Mouse (Mus musculus) megakaryocyte, adult 5-6 weeks (primary cell): ENCODE results near the gene Syngr2. TPM values are rescaled to one million over a fixed set of nuclear protein-coding genes. Genes with fewer than 3 reads are reported as not detected.
A peak's percentile ranks its signal among the peaks of the same experiment; 100 is the strongest.
"Not testable (repeated sequence)": the region's sequence is repeated elsewhere in the genome, so short reads cannot be mapped to it uniquely, and the experiment has no call there.

Experiments
- ATAC-seq: 2 replicates; pipeline ENCODE4 v1.8.0; 2016; ENCODE audit warnings: mild to moderate bottlenecking, inconsistent platforms; ENCODE audit not compliant: poor library complexity, severe bottlenecking
- total RNA-seq, 2 experiments: library from RNA; stranded (forward) in 1 of 2; stranded (reverse) in 1 of 2; fragments of 153-499, 151-499 nt in 1 of 2; fragments of 221-1000, 200-1000 nt in 1 of 2; gene quantifications; 2 replicates each; pipeline versions ENCODE4 v1.2.3 to v1.2.4; 2015 to 2017

Gene Syngr2
- total RNA-seq, 2 experiments from 2014 or later: 176 to 225 TPM

DNA sequence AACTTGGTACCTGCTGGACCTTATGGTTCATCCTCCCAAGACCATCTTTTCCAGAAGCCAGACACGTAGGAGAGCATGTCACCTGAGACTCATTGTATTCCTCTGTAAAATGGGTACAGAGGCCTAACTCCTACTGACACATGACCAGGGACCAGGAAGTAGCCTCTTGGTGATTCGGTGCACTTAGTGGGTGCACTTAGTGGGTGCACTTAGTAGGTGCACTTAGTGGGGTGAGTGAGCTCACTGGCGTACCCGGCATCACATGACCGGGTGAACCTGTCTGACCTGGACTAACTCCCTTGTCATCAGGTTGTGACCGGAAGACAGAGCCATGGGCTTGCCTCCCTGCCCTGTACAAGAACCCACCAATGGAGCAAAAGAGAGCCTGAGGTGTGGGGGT, 2.7 kb upstream of the Syngr2 start:
- ATAC-seq: no peak

DNA sequence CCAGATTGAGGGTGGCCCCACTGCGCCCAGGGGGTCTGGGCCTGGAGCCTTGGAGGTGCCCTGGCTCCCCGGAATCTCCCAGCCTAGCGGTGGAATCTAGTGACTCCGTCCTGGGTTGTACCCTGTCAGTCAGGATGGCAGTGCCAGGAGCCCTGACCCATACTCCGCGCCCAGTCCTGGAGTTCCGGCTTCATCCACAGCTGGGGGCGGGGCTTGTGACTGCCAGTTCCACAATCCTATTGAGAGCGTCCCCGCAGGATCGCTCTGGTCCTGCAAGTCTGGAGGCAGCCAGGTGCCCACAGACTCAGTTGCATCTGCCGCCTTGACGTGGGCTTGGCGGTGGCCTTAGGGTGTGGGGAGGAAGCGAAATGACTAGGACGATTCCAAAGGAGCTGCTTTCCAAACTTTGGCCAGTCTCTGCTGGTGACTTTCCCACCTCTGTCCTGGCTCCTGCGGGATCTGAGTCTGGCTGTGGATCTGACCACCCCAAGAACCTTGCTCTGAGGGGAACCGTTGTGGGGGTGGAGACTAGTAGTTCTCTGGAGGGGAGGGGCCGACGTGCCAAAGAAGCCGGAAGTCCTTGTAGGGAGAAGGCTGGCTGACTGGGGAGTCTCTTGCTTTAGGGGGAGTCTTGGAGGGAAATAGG, 1.1 kb downstream of the Syngr2 start:
- peak; percentile 79 for ATAC-seq

DNA sequence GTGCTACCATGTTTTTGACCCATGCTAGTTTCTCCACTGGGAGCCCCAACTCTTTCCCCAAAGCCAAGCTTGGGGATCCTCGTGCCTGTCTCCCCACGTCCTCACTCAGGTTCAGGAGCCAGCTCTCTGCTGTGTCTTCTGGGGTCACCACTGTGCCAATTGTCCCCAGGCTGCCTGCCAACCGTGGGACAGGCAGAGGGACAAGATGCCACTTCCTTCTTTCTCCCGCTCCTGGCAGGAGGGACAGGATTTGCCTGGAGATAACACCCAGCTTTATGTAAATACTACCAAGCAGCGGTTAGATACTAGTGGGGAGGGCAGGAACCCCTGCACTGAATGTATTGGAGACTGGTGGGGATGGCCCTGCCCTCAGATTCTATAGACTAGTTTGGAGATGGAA, 4.4 kb downstream of the Syngr2 start:
- no peak for ATAC-seq

DNA sequence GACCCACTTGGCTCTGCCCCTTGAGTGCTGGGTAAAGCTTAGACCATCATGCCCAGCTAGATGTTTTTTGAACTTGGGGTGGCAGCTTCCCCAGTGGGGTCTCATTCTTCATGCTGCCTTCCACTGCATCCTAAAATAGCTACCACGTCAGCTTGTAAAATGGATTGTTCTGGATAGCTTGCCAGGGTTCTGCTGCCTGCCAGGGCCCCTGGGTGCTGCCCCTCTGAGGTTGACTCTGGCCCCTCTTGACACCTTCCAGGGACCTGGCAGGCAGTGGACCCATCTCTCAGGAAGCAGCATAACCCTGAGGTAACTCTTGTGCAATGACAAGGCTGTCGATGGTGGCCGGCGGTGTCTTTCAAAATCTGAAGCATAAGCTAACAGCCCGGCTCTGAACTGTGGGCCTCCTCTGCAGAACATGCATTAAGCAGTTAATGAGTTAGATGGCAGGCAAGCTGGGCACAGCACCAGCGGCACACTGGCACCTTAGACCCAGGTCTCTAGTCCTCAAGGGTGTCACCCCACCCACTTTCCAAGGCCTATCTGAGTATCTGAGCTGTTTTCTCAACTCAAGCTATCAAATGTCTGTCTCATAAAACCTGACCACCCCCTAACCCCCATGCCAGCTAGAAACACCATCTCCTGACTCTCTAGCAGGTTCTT, 5.4 kb downstream of the Syngr2 start:
- peak; percentile 41 for ATAC-seq

DNA sequence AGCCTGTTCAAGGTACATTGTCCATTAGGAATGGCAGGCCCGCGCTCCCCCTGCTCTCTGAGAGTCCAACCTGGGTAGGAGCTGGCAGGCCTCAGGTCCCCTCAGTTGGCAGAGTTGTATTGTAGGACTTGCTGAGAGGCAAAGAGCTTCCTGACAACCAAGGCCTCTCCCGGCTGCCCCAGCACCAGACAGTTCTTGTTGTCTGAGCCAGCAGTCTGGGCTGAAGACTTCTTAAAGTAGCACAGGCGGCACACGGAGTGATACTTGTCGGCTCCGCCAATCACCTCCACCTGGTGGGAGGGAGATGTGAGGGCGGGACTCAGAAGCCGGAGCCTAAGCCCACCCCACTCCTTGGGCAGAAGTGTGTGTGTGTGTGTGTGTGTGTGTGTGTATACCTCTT, 6.4 kb downstream of the Syngr2 start:
- ATAC-seq: not testable (repeated sequence)

DNA sequence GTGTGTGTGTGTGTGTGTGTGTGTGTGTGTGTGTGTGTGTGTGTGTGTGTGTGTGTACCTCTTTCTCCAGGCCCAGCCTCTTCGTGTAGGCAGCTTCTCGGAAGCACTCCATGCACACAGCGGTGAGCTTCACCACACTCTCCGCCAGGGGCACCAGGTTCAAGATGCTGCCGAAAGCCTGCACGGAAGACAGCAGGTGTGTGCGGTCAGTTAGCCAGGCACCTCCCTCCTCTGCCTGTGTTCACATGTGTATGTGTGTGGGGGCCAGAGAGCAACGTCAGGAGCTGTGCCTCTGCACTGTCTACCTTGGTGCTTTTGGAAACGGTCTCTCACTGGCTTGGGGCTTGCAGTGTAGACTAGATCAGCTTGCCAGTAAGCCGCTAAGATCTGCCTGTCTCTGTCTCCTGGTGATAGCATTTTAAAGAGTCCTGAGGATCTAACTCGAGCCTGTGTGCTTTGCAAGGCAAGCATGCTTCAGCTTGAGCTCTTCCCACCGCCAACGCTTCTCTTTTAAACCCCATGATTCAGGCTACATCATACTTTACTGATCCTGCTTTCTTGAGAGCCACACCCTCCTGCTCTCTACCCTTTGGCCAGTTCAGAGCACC, 7.0 kb downstream of the Syngr2 start:
- no peak for ATAC-seq

DNA sequence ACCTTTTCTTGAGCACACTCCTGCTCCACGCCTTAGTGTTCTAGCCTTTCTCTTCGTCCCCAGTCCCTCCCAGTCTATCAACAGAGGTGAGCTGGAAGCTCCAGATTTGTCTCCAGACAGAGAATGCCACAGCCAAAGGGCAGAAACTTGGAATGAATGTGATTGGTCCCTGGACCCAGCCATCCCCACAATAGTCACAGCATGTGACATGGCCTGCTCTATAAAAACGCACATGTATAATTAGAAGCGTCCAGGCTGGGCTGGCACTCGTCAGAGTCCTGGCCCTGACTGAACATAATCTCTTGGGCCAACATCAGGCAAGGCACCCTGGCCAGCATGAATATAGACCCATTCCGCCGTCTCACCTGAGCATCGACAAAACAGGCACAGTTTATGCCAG, 9.6 kb downstream of the Syngr2 start:
- ATAC-seq: no peak

DNA sequence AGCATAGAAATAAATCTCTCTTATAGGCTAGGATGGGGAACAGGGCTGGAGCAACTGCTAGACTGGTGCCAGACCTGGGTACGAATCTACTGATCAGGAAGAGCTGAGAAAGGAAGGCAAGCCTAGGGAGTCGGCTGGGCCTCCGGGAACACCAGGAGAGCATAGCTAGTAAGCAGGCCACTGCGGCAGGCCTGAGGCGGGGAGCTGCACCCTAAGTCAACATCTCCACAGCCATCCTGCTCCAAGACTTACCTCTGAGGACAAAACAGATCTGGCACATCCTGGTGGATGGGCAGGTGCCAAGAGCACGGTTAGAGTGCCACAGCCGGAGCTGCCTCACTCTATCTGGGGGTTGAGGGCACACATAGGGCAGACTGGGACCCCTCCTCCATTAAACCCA, 10.7 kb downstream of the Syngr2 start:
- no peak for ATAC-seq

DNA sequence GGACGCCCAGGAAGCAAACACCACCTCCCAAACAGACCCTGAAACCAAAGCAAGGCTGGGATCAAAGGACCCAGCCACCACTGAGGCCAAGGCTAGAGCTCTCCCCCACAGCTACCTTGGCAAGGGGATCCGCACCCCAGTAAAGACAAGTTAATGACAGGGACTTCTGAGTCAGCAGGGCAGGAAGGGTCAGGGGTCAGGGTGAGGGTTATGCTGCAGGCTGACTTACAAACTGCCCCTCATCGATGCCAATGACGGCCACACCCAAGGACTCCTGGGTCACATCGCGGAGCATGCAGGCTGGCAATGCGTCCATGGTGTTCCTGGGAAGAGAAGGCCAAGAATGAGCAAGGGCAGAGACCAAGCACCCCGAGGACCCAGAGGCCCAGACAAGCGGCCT, 12.4 kb downstream of the Syngr2 start:
- no peak for ATAC-seq

DNA sequence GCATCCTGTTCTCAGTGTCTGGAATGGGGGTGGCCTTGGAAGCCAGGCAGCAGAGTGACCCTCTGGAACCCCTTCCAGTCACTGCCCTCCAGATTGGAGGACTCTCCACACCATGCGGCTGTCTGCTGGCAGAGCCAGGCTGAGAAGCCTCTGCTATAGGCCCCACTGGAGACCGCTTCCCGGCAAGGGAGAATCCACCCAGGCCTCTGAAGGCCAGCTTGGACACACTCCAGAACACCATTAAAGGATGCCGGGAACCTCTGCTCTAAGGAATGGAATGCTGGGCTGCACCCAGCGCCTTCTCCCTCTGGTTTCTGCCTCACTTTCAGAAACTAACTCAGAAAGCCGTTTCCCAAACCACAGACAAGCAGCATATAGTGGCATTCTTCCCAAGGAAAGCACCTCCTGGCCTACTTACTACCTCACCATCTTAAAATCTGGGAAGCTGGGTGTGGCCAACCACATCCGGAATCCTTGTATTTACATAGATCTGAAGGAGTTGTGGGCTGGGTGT, 13.3 kb downstream of the Syngr2 start:
- ATAC-seq: no peak

DNA sequence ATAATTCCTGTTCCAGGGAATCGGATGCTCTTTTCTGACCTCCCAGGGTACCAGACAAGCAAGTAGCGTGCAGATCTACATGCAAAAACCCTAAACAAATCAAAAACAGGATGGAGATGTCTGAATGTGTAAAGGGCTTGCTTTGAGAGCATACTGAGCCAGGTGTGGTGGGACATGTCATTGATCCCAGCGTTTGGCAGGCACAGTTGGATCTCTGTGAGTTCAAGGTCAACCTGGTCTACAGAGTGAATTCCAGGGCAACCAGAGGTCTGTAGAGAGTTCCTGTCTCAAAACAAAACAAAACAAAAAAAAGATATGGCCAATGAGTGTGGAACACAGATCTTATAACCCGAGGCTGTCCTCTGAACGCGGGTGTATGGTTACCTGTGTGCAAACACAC, 13.9 kb downstream of the Syngr2 start:
- no peak for ATAC-seq

DNA sequence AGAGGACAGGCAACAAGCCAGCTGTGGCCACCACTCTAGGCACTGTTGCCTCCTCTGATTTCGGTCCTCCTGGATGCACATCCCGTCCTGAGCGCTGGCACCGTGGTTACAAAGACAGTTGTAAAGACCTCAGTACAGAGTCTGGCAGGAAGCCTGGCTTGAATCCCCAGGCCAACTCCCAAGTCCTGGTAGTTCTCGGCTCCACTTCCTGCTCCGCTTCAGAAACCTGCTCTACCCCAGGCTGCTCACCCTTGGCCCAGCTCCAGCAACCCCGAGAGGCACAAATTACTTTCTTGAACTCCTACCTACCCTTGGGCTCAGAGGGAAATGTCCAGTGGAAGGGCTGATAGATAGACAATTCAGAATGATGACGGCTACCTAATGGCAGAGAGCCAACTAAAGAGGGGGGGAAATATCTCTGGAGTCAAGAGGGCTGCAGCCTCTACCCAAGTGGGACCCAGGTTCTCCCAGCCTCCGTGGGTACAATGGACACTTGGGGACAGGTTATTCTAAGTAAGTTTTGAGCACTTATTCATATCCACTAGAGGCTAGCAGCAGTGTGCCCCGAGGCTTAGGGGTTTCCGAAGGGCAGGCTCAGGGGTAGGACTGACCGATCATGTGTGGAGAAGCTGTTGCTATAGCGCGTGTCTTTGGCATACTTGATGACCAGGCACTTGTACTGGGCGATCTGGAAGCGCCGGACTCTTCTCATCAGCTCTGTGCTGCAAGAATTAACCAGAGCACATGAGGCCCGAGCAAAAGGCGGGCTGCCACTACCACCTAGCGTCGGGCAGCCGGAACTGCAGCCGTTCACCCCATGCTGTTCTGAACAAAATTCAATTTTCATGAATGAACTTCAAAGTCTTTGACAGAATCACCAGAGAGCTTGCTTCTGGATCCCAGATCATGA, 14.8 kb downstream of the Syngr2 start:
- peak; percentile 79 for ATAC-seq

DNA sequence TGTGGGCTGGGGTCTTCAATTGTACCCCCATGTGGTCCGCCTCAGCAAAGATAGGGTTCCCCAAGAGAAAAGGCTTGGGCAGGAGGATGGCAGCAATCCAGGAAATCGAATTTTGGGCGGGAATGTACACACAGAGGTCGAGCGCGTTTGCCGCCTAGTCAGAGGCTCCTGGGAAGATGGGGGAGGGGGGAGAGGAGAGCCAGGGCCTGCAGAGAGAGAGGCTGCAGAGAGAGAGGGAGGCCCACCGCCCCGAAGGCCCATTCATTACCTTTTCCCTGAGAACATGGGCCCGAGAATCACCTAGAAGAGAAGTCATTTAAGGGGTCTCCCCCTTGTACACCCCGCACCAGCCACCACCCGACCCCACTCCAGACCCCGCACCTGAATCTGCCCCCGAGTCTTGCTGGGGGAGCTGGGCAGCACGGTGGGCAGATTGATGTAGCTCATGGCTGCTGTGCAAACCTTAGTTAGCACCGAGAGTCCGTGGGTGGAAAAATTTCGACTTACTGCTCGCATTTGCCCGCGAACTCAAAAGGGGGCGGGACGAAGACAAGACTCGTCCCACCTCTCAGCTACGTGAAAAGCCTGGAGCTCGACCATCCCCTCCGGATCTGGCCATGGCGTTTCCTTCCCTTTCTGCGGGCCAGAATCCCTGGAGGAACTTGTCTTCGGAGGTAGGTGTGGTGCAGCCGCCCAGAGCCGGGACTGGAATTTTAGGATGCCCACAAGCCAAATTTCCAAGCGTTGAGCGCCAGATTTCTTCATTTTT, 16.0 kb downstream of the Syngr2 start, which contains the start of the genes Afmid and Tk1:
Afmid (plus strand) TSS at position 592 of the 769 bp plus-strand sequence.
Tk1 (minus strand) TSS at position 760 of the 769 bp plus-strand sequence.
- ATAC-seq: peak; percentile 52

DNA sequence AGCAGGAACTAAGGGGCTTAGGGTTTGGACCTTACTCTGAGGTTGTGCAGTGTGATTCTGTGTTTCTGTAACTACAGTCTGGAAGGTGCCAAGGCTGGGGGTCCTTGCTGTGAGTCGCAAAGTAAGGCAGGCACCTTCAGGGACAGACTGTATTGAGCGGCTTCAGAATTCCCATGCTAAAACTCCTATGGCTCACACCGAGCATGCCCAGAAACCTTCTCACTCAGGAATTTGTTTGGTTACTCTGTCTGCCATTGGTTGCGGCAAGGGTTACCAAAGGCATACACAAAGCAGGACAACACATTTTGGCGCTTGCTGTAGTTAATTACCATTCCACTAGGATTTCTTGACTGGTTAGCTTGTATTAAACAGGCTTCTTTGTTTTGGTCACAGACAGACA, 16.7 kb downstream of the Syngr2 start:
- no peak for ATAC-seq

DNA sequence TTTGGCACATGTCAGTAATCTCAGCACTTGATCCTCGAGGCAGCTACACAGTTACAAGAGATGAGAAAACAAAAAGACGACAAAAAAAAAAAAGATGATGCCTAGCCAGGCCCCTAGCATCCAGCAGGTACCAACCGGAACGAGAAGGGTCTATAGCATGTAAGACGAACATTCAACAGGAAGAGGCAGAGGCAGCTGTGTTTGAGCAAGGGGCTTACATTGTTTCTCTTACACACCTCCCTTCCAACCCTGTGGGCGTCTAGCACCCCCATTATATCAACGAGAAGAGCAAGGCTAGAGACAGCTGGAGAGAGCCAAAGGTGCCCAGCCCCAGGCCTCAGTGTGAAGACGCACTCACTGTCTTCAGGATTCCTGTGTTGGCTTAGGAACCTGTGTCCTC, 17.4 kb downstream of the Syngr2 start:
- no peak for ATAC-seq

DNA sequence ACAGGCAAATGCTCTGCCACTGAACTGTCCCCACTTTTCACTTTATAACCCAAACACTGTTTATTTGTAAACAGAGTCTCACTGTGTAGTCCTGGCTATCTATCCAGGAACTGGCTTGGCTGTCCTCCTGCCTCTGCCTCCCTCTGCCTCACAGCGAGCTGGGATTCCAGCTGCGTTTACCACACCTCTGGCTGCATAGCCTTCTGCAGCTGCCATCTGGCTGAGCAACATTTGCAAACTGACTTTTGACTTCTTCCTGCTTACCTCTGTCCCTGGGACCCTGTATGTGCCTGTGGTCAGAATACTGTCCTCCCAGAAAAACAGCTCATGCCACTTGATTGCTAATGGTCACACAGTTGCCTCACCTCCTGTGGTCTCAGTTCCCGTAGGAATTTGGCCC, 17.9 kb downstream of the Syngr2 start:
- ATAC-seq: no peak

DNA sequence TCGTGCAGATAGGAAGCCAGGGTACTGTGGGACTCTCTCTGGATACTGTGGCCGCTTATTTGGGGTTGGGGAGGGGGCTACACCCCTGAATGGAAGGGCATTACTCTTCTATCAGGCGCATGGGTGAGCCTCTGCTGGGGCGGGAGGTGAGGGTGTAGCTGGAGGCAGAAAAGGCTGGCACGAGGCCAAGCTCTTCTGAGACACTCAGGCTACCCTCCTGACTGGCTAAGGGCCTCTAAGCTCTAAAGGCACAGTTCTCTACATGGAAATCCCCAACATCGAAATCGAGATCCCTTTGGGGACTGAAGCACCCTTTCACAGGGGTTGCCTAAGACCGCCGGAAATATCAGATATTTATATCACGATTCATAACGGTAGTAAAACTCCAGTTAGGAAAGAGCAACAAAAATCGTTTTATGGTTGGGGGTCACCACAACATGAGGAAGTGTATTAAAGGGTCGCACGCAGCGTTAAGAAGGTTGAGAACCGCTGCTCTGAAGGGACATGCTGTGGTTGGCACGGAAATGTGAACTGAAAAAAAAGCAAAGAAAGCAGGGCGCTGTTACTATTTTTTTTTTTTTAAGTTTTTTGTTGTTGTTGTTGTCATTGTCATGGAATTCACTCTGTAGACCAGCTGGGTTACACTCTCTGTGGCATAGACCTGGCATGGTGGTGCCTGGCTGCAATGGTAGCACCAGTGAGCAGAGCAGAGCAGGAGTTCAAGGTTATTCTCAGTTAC, 18.9 kb downstream of the Syngr2 start:
- ATAC-seq: no peak

DNA sequence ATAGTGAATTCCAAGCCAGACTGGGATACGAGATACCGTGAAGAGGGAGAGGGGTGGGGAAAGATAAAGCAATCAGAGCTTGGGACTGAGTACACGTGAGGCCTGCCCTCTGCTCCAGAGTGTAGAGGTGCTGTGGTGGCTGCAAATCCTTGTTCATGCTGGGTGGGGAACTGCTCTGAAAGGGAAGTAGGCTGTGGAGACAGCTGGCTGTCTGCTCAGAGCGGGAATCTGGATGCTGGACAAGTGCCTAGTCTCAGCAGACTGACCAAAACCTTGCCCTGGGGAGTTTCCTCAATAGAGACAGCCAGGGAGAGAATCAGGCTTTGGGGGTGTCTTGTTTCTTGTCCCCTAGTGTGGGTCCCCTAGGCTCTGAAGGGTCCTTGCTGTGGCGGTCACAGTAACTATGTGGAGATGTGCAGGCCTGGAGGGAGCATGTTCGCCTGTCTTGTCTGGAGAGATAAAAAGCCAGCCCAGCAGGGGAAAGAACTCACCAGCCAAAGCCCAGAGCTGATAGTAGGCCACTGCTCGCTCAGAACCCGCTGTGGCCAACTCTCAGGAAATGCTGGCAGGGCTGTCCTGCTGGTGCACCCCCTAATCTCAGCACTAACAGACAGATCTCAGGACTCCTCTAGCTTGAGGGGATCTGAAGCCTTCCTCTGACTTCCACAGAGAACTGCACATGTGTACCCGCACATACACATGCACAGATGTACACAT, 19.6 kb downstream of the Syngr2 start:
- ATAC-seq: no peak

DNA sequence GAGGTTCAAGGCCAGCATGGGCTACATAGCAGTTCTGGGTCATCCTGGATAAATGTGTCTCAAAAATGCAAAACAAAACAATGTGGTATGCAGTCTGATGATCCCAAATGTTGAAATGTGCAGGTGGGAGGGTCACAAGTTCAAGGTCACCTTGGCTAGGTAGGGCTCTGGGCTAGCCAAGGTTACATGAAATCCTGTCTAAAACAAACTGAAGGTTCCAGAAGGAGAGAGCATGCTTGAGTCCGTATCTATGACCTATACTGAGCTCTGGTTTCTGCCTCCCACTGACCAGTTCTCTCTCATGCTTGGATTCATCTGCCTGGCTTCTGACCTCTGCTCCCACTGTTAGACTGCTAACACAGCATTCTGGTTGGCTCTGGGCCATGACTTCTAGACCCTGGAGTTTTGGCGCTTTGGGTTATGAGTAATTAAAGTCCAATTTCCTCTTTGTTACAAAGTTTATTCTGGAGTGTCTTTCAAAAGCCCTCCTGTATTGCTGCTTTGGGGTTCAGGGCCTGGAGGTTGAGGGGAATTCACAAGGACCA, 20.3 kb downstream of the Syngr2 start:
- ATAC-seq: no peak
